Mouse (Mus musculus) cortical plate, adult 2 months (tissue): Measurements from ENCODE around the gene Echdc2. TPM values are rescaled to one million over a fixed set of nuclear protein-coding genes. Genes with fewer than 3 reads are reported as not detected.

Experiments used
- H3K27ac ChIP-seq: fragments of 200-500 bp; 2 replicates; pipeline ENCODE4 v1.5.1; 2012; ENCODE audit warnings: low read length, control low read depth, inconsistent platforms; ENCODE audit not compliant: insufficient read depth
- H3K4me1 ChIP-seq: fragments of 200-500 bp; 2 replicates; pipeline ENCODE4 v1.6.1; 2011; ENCODE audit warnings: low read length; ENCODE audit not compliant: control insufficient read depth, insufficient read depth
- H3K4me3 ChIP-seq: fragments of 200-500 bp; 2 replicates; pipeline ENCODE4 v1.5.1; 2011; ENCODE audit warnings: mild to moderate bottlenecking, low read length, control low read depth; ENCODE audit not compliant: insufficient read depth
- CTCF ChIP-seq: fragments of 200-500 bp; IDR thresholded peaks from 2 replicates; pipeline ENCODE4 v1.5.1; 2011; ENCODE audit warnings: mild to moderate bottlenecking, control low read depth, low read length; ENCODE audit not compliant: insufficient read depth; ENCODE audit errors: extremely low read depth
- POLR2A ChIP-seq: fragments of 200-500 bp; IDR thresholded peaks from 2 replicates; pipeline ENCODE4 v1.6.1; 2011; ENCODE audit warnings: mild to moderate bottlenecking, low read length, control low read depth; ENCODE audit not compliant: insufficient read depth; ENCODE audit errors: extremely low read depth
- polyA plus RNA-seq: library from polyadenylated mRNA; depleted of rRNA; stranded (reverse); fragments of >200 nt; gene quantifications from 2 replicates; pipeline ENCODE4 v1.2.3, GENCODE M21; 2012; rRNA removed

Gene Echdc2
- polyA plus RNA-seq, 1 experiment = 49.6 TPM

- Histone ChIP-seq H3K27ac (no peak overlapping the region), H3K4me3 (no peak overlapping the region), H3K4me1 (no peaks in the 10 kb centered on the region)
- TF ChIP-seq CTCF (no peak), POLR2A (no peak)
Observed at GRCm38 (mm10) chr4:108192821-108193323, 27.6 kb downstream of the Echdc2 start.

DNA sequence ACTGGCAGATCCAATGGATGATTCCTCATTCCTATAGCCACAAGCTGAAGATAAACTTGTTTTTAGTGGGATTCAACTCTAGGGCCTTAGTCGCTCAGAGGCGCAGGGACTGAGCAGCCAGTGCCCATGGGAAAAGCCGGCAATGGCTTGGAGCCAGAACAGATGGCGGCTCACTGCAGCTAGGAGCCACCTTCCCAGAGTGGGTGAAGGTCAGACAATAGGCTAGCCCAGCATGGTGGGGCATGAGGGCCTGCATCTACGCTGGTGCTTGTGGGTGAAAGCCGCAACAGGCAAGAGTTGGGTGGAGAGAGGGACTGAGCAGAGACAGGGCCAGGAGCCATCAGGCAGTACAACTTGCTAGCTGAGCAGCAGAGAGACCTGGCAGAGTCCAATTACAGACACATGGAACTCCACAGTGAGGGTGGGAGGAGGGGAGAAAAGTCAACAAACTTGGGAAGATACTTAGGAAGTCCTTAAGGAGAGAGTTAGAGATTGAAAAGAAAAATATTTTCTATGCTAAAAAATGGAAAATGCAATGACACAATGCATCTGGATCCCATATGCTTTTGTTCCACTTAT, 31.1 kb downstream of the Echdc2 start:
- Histone ChIP-seq H3K4me1 (no peaks in the 10 kb centered on the region), H3K27ac (no peak overlapping the region), H3K4me3 (no peak overlapping the region)
- TF ChIP-seq CTCF = no peak
- no peak for TF ChIP-seq POLR2A

DNA sequence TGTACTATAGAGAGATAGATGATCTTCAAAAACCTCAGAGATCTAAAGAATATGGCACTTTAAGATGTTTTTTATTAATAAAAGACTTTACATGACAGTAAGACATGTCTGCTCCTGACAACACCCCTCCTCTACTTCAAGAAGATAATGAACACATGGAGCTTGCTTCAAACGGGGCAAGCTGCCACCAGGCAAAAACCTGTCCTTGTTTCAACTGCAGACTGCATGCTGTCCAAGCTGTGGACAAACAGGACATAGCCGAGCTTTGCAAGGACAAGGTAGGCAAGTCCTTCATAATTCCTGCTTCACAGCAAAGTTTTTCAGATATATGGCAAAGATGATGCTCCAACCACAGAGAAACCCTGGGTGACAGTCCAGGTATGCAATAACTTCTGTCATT, 34.0 kb downstream of the Echdc2 start:
- Histone ChIP-seq H3K27ac (no peak overlapping the region), H3K4me1 (no peaks in the 10 kb centered on the region), H3K4me3 (no peak overlapping the region)
- no peak for TF ChIP-seq POLR2A
- no peak for TF ChIP-seq CTCF

GRCm38 (mm10) chr4:108204629-108205028, 39.4 kb downstream of the Echdc2 start:
- no peak for TF ChIP-seq CTCF
- TF ChIP-seq POLR2A = no peak
- Histone ChIP-seq H3K4me3 (no peak overlapping the region), H3K4me1 (no peaks in the 10 kb centered on the region), H3K27ac (no peak overlapping the region)

DNA sequence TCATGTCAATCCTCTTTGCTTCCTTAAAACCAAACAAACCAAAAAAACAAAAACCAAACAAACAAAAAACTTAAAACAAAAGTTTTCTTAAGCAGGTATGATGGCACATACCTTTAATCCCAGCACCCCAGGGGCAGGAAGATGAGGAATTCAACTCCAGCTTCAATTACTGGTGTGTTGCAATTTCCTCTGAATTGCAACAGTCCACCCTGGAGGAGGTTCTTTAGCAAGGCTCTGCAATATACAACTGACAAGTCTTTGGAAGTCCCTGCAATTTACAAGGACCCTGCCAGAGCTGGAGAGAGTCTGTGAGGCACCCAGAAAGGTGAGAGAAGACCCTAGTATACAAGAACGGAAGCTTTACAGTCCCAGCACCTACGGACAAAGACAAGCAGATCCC, 47.8 kb downstream of the Echdc2 start:
- H3K27ac ChIP-seq = no peak overlapping the region
- TF ChIP-seq CTCF (no peak), POLR2A (no peak)
- no peaks in the 10 kb centered on the region for H3K4me1 ChIP-seq
- no peak overlapping the region for H3K4me3 ChIP-seq

DNA sequence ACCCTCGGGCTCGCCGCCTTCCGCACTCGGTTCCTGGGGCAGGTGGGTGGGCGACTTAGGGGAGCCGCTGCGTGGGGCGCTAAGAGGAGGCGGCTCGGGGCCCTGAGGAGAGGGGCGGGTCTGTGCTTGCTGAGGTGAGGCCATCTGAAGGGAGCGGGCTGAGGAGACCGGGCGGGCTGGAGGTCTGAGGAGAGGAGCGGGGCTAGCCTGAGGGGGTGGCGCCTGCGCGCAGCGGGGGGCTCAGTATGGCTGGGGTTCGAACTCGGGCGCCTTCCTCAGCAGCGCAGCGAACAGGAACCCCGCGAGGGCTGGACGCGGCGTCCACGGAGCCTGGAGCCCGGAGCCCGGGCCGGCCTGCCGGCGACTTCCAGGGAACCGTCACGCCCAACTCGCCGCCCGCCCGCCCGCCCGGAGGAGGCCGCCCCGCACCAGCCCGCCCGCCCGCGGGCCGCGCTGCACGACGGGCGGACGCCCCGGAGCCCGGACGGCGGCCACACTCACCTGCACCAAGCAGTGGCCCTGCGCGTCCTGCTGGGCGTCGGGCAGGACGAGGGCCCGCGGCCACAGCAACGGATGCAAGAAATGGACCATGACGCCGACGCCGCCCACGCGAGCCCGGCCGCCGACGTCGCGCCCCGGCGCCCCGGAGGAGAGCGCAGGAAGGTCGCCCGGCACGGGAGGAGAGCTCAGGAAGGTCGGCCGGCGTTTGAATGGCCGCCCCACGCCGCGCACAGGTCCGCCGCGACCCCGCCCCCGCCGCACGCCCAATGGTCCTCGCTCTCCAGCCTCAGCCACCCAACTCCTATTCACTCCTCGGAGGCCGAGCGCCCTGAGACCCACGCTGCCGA, 52.3 kb downstream of the Echdc2 start, which contains the start of gene Zyg11a:
TSS of gene Zyg11a (minus strand) at position 717 of the 848 bp plus-strand sequence.
- H3K4me3 ChIP-seq = no peak within 1 kb of the TSS
- H3K4me1 ChIP-seq = no peaks in the 10 kb centered on the region
- TF ChIP-seq CTCF (no peak), POLR2A (no peak)

DNA sequence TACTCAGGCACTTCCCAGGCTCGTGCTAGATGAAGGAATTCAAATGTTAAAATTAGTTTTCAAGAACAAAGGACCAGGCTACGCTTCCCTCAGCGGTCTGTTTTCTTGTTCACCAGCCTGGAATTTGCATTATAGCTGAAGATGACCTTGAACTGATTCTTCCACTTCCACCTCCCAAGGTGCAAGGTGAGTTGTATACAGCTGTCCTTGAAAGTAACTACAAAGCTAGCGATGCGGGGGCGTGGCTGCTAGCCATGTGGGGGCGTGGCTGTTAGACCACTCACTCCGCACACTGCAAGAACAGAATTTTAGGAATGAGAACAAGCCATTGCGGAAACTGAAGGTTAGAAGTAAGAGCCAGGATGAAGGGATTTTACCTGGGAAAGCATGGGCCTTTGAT, 53.8 kb downstream of the Echdc2 start:
- H3K4me1 ChIP-seq = no peaks in the 10 kb centered on the region
- TF ChIP-seq POLR2A = no peak
- no peak for TF ChIP-seq CTCF
- H3K4me3 ChIP-seq = no peak overlapping the region
- H3K27ac ChIP-seq = no peak overlapping the region

More for the DNA sequence above, 52.3 kb downstream of the Echdc2 start, which contains the start of gene Zyg11a:
- no peak within 1 kb of the TSS for H3K27ac ChIP-seq

GRCm38 (mm10) chr4:108222507-108222906, 57.3 kb downstream of the Echdc2 start:
- TF ChIP-seq POLR2A (no peak), CTCF (no peak)

GRCm38 (mm10) chr4:108225341-108225872, 60.2 kb downstream of the Echdc2 start:
- TF ChIP-seq POLR2A (no peak), CTCF (no peak)
- Histone ChIP-seq H3K27ac (no peak overlapping the region), H3K4me3 (no peak overlapping the region), H3K4me1 (no peaks in the 10 kb centered on the region)

More at GRCm38 (mm10) chr4:108222507-108222906, 57.3 kb downstream of the Echdc2 start:
- Histone ChIP-seq H3K27ac (no peak overlapping the region), H3K4me3 (no peak overlapping the region), H3K4me1 (no peaks in the 10 kb centered on the region)

Other genes starting within 250 kb of the Echdc2 start
- 8.2 and 10.3 TPM in 2 replicates for gene Cpt2, start 241.8 kb upstream of the Echdc2 start, polyA plus RNA-seq
- gene Slc1a7, start 197.1 kb upstream of the Echdc2 start, polyA plus RNA-seq = 0.08 TPM in 2 replicates
- 12.3 and 12.4 TPM in 2 replicates for gene Podn, start 69.0 kb upstream of the Echdc2 start, polyA plus RNA-seq
- gene Scp2, start 20.4 kb upstream of the Echdc2 start, polyA plus RNA-seq = 213 and 228 TPM in 2 replicates
- gene Zyg11a, start 52.6 kb downstream of the Echdc2 start, polyA plus RNA-seq = not detected in 2 replicates
- gene Zyg11b, start 135.7 kb downstream of the Echdc2 start, polyA plus RNA-seq = 47.2 and 47.5 TPM in 2 replicates
- gene Coa7, start 162.7 kb downstream of the Echdc2 start, polyA plus RNA-seq = 17.5 and 20.7 TPM in 2 replicates
- gene Shisal2a, start 217.9 kb downstream of the Echdc2 start, polyA plus RNA-seq = 0.29 TPM in 1 of 2 replicates, not detected in the other
- 7.5 and 7.8 TPM in 2 replicates for gene Gpx7, start 241.5 kb downstream of the Echdc2 start, polyA plus RNA-seq